Mouse (Mus musculus): ENCODE results near the gene Gm17654.
"Not testable (repeated sequence)": the region's sequence is repeated elsewhere in the genome, so short reads cannot be mapped to it uniquely, and the experiment has no call there.

Gene Gm17654

DNA sequence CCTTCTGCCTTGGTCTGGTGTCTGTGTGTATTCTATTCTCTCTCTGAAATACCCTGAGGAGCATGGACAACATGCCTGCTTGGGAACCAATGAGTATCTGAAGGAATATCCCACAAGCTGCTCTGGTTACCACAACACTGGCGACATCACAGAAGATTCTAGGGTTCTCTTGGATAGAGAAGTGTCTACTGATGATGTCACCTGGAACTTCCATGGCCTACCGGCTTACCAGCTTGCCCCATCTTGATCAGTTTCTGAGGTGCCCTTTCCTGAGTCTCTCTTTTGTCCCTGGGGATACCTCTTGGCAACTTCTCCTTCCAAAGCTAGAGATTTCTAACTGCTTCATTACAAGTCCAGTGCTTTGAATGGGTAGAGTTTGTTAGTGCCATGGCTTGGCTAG, at the start of gene Gm17654:
TSS of gene Gm17654 (minus strand) at position 101 of the 400 bp plus-strand sequence.
- not testable (repeated sequence) for DNase-seq

DNA sequence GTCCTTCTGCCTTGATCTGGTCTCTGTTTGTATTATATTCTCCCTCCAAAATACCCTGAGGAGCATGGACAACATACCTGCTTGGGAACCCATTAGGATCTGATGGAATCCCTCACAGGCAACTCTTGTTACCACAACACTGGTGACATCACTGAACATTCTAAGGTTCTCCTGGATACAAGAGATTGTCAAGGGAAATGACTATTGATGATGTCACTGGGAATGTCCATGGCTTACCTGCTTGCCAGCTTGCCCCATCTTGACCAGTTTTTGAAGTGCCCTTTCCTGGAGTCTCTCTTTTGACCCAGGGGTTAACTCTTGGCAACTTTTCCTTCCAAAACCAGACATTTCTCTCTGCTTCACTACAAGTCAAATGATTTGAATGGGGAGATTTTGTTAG, 29.0 kb upstream of the Gm17654 start, which contains the start of gene Gm10375:
TSS of gene Gm10375 (minus strand) at position 101 of the 400 bp plus-strand sequence.
- DNase-seq, result not testable (repeated sequence)

DNA sequence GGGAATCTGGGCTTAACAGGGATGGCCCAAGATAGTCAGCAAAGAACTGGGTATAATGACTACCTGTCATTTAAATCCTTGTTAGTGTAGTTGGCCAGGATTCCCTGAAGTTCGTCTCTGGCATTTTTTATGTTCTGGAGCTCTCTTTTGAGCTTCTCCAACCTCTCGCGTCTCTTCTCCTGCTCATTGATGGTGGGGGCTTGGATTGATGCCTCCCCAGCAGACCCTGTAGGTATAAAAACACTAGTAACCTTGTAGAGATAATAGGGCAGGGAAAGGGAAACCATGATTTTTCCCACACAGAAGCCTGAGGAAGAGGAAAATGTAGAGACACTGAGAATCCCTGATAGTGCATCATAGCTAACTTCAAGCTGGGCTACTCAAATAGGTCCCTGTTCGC, 977 bp downstream of the Gm17654 start:
- DNase-seq, result not testable (repeated sequence)

- DNase-seq, result not testable (repeated sequence)
Observed at GRCm38 (mm10) chr14:43552271-43552670, 26.7 kb downstream of the Gm17654 start.

GRCm38 (mm10) chr14:43546281-43546680, 32.7 kb downstream of the Gm17654 start:
- not testable (repeated sequence) for DNase-seq

- DNase-seq, result not testable (repeated sequence)
Observed at GRCm38 (mm10) chr14:43543276-43543675, 35.7 kb downstream of the Gm17654 start, which contains the start of gene Gm5799. Gm5799 (plus strand) TSS chr14:43543576.

GRCm38 (mm10) chr14:43538144-43538543, 40.8 kb downstream of the Gm17654 start:
- DNase-seq, result peak in 1 of 2 experiments; percentile 3

GRCm38 (mm10) chr14:43532387-43532786, 46.6 kb downstream of the Gm17654 start:
- peak; percentile 50 to 62 for DNase-seq

GRCm38 (mm10) chr14:43532011-43532383, 46.9 kb downstream of the Gm17654 start:
- DNase-seq, result not testable (repeated sequence)

- peak; percentile 3 to 8 for DNase-seq
Observed at GRCm38 (mm10) chr14:43531052-43532010, 47.6 kb downstream of the Gm17654 start.
